Mouse (Mus musculus): ENCODE measurements at regions not wholly inside any gene's neighbourhood (a gene's known extent, or its start where the extent isn't known, plus 50 kb on each side); places are given as distances from the start of the nearest gene placed in this dataset.

GRCm38 (mm10) chr6:36645415-36645814 lies 164.6 kb downstream of the Ptn start:
- Histone ChIP-seq H3K9me3 (no peaks in the 10 kb centered on the region), H3K36me3 (no peaks in the 10 kb centered on the region), H3K27me3 (replicated peaks) (no peaks in the 10 kb centered on the region), H3K9ac (no peak overlapping the region), H3K4me3 (no peak overlapping the region), H3K4me1 (no peaks in the 10 kb centered on the region), H3K4me2 (no peak overlapping the region), H3K27ac (replicated peaks) (no peak overlapping the region)
- WGBS, result 74% methylated on average over 2 of the region's 2 CpGs
- ATAC-seq (ENCODE audit: extremely low read depth, insufficient number of reproducible peaks, low FRiP score, low TSS enrichment), result no peak

- Histone ChIP-seq H3K4me2 (no peak overlapping the region), H3K27me3 (replicated peaks) (no peaks in the 10 kb centered on the region), H3K36me3 (no peaks in the 10 kb centered on the region), H3K27ac (replicated peaks) (no peak overlapping the region), H3K9ac (no peak overlapping the region), H3K9me3 (no peaks in the 10 kb centered on the region), H3K4me3 (no peak overlapping the region), H3K4me1 (no peaks in the 10 kb centered on the region)
- no peak for ATAC-seq (ENCODE audit: extremely low read depth, insufficient number of reproducible peaks, low FRiP score, low TSS enrichment)
- WGBS, result 56% methylated on average over 7 of the region's 7 CpGs
These were observed 165.1 kb downstream of the Ptn start for GRCm38 (mm10) chr6:36644880-36645279.

- H3K4me3 ChIP-seq, result no peak overlapping the region
- H3K4me1 ChIP-seq, result no peaks in the 10 kb centered on the region
- 77% methylated on average over 2 of the region's 2 CpGs for WGBS
- no peaks in the 10 kb centered on the region for H3K27me3 ChIP-seq (replicated peaks)
- no peaks in the 10 kb centered on the region for H3K36me3 ChIP-seq
- no peaks in the 10 kb centered on the region for H3K9me3 ChIP-seq
- no peak overlapping the region for H3K4me2 ChIP-seq
- no peak overlapping the region for H3K27ac ChIP-seq (replicated peaks)
- no peak overlapping the region for H3K9ac ChIP-seq
- ATAC-seq (ENCODE audit: extremely low read depth, insufficient number of reproducible peaks, low FRiP score, low TSS enrichment), result no peak
These were observed 173.0 kb downstream of the Ptn start for GRCm38 (mm10) chr6:36637031-36637430.

DNA sequence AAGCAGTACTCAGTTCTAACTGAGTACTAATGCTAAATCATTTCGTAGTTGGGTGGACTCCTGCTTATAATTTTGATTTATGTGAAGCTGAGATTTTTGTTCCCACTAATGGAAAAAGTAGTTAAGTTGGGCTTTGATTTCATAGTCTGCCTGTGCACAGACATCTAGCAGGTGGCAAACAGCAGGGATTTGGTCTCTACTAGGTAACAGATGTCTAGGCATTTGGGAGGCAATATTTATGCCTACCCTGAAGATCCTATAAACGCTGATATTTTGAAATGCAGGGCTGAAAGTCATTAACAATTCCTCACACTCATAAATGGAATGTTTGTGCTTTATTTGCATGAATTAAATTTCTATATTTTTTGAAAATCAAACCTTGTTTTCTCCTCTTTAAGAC lies 182.4 kb downstream of the Ptn start:
- no peak overlapping the region for H3K4me2 ChIP-seq
- no peak overlapping the region for H3K9ac ChIP-seq
- H3K36me3 ChIP-seq, result no peaks in the 10 kb centered on the region
- no peak overlapping the region for H3K4me3 ChIP-seq
- WGBS, result 73% methylated on average over 2 of the region's 2 CpGs
- H3K9me3 ChIP-seq, result 0 out of 2 replicates have a peak, but pooled peaks cover 2% of the 10 kb centered on the region
- no peaks in the 10 kb centered on the region for H3K27me3 ChIP-seq (replicated peaks)
- H3K4me1 ChIP-seq, result no peaks in the 10 kb centered on the region
- ATAC-seq (ENCODE audit: extremely low read depth, insufficient number of reproducible peaks, low FRiP score, low TSS enrichment), result no peak
- no peak overlapping the region for H3K27ac ChIP-seq (replicated peaks)

DNA sequence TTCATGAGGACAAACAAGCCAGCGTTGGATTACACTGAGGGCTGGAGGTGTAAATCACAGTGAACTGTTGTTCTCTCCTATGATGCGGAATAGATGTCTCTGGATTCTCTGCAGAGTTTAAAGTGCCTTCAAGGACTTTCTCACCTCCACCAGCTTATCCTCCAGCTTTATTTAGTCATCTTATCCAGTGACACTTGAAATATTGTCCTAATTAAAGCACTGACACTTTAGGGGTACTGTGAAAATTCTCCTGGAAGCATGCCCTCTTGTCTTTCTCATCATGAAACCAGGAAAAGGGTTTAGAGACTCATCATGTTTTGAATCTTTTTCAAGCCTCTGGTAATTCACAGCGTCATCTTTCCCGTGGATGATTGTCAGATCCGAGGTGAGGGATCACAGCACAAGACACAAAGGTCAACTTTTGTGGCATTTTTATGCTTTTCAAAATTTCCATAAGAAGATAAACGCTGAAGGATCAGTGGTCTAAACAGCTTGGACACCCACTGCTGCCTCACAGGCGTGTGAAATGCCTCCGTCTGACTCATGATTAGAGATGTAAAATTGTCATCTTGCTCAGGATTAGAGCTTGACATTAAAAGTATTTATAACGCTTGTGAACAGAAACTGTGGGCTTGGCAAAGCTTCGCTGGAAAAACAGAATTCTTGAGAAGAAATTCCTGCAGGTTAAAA lies 201.6 kb downstream of the Ptn start:
- Histone ChIP-seq H3K4me1 (peaks cover 18% of the 10 kb centered on the region), H3K4me3 (no peak overlapping the region), H3K27me3 (replicated peaks) (no peaks in the 10 kb centered on the region), H3K27ac (replicated peaks) (peak overlapping the region; percentile 74), H3K4me2 (peak overlapping the region; percentile 46), H3K9me3 (no peaks in the 10 kb centered on the region), H3K36me3 (no peaks in the 10 kb centered on the region), H3K9ac (peak overlapping the region; percentile 40; the same call in 1 of the 2 replicates)
- no peak for ATAC-seq (ENCODE audit: extremely low read depth, insufficient number of reproducible peaks, low FRiP score, low TSS enrichment)
- WGBS, result 35% methylated on average over 10 of the region's 10 CpGs

DNA sequence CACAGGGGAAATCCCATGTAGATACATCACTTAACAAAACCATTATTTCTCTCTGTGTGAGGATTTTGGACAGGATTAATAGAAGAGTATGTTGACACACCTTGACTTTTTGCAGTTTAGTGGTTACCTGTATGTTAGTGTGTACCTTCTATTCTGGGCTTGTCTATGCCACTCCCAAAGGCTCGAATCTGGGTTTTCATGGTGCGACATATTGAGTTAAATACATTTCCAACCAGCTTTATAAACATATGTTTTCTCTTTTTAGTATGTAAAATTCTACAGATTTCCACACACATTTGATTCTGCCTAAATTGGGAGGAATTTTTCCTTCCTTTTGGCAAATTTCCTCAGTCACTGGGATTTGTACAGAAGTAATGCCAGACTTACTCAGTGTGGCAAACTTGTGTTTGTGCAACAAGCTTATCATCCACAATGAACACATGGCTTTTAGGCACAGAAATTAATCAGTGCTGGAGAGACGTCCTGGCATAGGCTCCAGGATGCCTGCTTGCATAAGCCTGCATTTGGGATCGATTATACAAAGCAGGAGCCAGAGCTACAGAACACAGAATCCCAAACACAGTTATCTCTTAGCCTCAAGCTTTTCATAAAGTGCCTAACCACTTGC lies 204.3 kb downstream of the Ptn start:
- no peak for ATAC-seq (ENCODE audit: extremely low read depth, insufficient number of reproducible peaks, low FRiP score, low TSS enrichment)
- Histone ChIP-seq H3K27me3 (replicated peaks) (no peaks in the 10 kb centered on the region), H3K36me3 (no peaks in the 10 kb centered on the region), H3K9ac (no peak overlapping the region), H3K4me2 (no peak overlapping the region), H3K27ac (replicated peaks) (no peak overlapping the region), H3K4me3 (no peak overlapping the region), H3K9me3 (no peaks in the 10 kb centered on the region), H3K4me1 (peaks cover 18% of the 10 kb centered on the region)
- 57% methylated on average over 4 of the region's 4 CpGs for WGBS

DNA sequence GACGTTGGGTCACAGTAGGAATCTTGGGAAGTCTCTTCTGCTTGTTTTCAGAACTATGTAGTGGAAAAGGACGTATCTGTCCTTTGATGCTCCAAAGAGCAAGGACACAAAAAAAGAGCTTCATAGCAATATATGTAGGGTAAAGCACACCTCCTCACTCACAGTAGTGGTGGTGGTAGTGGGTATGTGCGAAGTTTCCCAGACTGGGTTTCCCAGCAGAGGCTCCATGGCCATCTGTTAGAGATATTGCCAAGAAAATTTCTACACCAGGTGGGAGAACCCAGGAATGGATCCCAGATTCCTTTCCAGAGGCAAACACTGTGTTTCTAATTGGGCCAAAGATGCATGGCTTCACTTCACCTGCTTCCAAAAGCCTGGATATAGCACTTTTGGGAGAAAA lies 205.2 kb downstream of the Ptn start:
- 73% methylated on average over 3 of the region's 3 CpGs for WGBS
- Histone ChIP-seq H3K9ac (no peak overlapping the region), H3K27me3 (replicated peaks) (no peaks in the 10 kb centered on the region), H3K4me1 (peaks cover 18% of the 10 kb centered on the region), H3K36me3 (no peaks in the 10 kb centered on the region), H3K4me2 (no peak overlapping the region), H3K4me3 (no peak overlapping the region), H3K27ac (replicated peaks) (no peak overlapping the region), H3K9me3 (no peaks in the 10 kb centered on the region)
- ATAC-seq (ENCODE audit: extremely low read depth, insufficient number of reproducible peaks, low FRiP score, low TSS enrichment), result no peak

DNA sequence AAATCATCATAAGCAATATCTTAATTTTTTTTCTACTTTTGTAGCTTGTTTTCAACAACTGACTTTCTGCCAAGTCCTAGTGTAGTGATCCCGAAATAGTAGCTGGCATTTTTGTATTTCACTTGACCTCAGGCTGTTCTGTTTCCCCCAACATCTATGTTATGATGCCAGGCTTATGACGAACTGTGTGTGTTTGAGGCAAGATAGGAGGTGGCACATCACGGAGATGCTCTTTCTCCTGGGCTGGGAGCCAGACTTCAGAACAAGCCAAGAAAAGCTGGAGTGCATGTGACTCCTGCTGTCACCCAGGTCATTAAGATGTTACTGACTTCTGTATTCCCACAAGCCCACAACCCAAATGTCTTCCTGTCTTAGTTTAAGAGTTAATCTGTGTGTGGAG lies 208.7 kb downstream of the Chrm2 start:
- Histone ChIP-seq H3K9ac (no peak overlapping the region), H3K4me1 (peaks cover 13% of the 10 kb centered on the region), H3K4me3 (no peak overlapping the region), H3K9me3 (no peaks in the 10 kb centered on the region), H3K4me2 (no peak overlapping the region), H3K36me3 (no peaks in the 10 kb centered on the region), H3K27ac (replicated peaks) (peak overlapping the region; percentile 54; the same call in 1 of the 2 replicates), H3K27me3 (replicated peaks) (no peaks in the 10 kb centered on the region)
- WGBS, result 23% methylated on average over 3 of the region's 3 CpGs
- no peak for ATAC-seq (ENCODE audit: extremely low read depth, insufficient number of reproducible peaks, low FRiP score, low TSS enrichment)

GRCm38 (mm10) chr6:36590881-36591630 lies 203.2 kb downstream of the Chrm2 start:
- Histone ChIP-seq H3K9me3 (no peaks in the 10 kb centered on the region), H3K27ac (replicated peaks) (no peak overlapping the region), H3K4me3 (no peak overlapping the region), H3K27me3 (replicated peaks) (no peaks in the 10 kb centered on the region), H3K4me1 (no peaks in the 10 kb centered on the region), H3K9ac (no peak overlapping the region), H3K4me2 (no peak overlapping the region), H3K36me3 (no peaks in the 10 kb centered on the region)
- WGBS, result 85% methylated on average over 16 of the region's 16 CpGs
- ATAC-seq (ENCODE audit: extremely low read depth, insufficient number of reproducible peaks, low FRiP score, low TSS enrichment), result no peak

GRCm38 (mm10) chr6:36581043-36581442 lies 193.2 kb downstream of the Chrm2 start:
- WGBS, result 70% methylated on average over 3 of the region's 3 CpGs
- Histone ChIP-seq H3K36me3 (no peaks in the 10 kb centered on the region), H3K9me3 (no peaks in the 10 kb centered on the region), H3K4me3 (no peak overlapping the region), H3K4me1 (peaks cover 12% of the 10 kb centered on the region), H3K27me3 (replicated peaks) (no peaks in the 10 kb centered on the region), H3K4me2 (no peak overlapping the region), H3K27ac (replicated peaks) (peak overlapping the region; percentile 56), H3K9ac (no peak overlapping the region)
- no peak for ATAC-seq (ENCODE audit: extremely low read depth, insufficient number of reproducible peaks, low FRiP score, low TSS enrichment)

Data from heart, embryonic 13.5 days (tissue).